Mouse (Mus musculus): ENCODE data around the gene Ccl6. TPM values are rescaled to one million over a fixed set of nuclear protein-coding genes. Genes with fewer than 3 reads are reported as not detected.

The Ccl6 gene
- polyA plus RNA-seq, 1 experiment from 2014 or later, result 5.0 TPM

DNA sequence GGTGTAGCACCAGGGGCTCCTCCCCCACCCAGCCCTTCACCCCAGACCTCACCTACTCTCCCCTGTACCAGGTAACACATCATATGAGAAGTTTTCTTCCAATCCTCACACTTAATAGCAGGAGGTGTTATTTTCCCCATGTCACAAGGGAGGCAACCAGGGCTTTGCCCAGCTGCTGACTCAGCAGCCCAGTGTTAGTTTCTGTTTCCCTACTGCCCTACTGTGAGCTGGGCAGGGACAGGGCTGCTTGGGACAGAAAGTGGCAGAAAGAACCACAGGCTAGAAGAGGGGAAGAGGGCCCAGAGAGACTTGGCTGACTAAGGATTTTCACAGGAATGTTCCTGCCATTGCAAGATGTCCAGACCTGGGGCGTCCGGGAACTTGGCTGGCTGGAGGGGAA lies 52.0 kb downstream of the Ccl6 start:
- 81% methylated on average over 2 of the region's 2 CpGs for WGBS
- H3K9ac ChIP-seq (ENCODE audit: low read depth, low read length), result no peak overlapping the region
- H3K36me3 ChIP-seq (ENCODE audit: control insufficient read depth, insufficient read depth, low read length), result no peaks in the 10 kb centered on the region
- H3K4me1 ChIP-seq (ENCODE audit: control insufficient read depth, insufficient read depth, low read length), result no peaks in the 10 kb centered on the region
- H3K27ac ChIP-seq (replicated peaks; ENCODE audit: low read depth, low read length), result no peak overlapping the region
- ATAC-seq (ENCODE audit: low read depth), result no peak
- no peaks in the 10 kb centered on the region for H3K9me3 ChIP-seq (ENCODE audit: control insufficient read depth, low read length)
- no peak for DNase-seq (ENCODE audit: low spot score)
- no peaks in the 10 kb centered on the region for H3K27me3 ChIP-seq (replicated peaks; ENCODE audit: control insufficient read depth, insufficient read depth, low read length)
- H3K4me2 ChIP-seq (ENCODE audit: low read depth, low read length), result no peak overlapping the region
- no peak overlapping the region for H3K4me3 ChIP-seq (ENCODE audit: low read depth, low read length)

GRCm38 (mm10) chr11:83538705-83539314 lies 54.1 kb downstream of the Ccl6 start:
- DNase-seq (ENCODE audit: low spot score) (no peak), ATAC-seq (ENCODE audit: low read depth) (no peak)
- Histone ChIP-seq H3K27me3 (replicated peaks; ENCODE audit: control insufficient read depth, insufficient read depth, low read length) (no peaks in the 10 kb centered on the region), H3K4me2 (ENCODE audit: low read depth, low read length) (no peak overlapping the region), H3K9me3 (ENCODE audit: control insufficient read depth, low read length) (no peaks in the 10 kb centered on the region), H3K9ac (ENCODE audit: low read depth, low read length) (no peak overlapping the region), H3K27ac (replicated peaks; ENCODE audit: low read depth, low read length) (no peak overlapping the region), H3K36me3 (ENCODE audit: control insufficient read depth, insufficient read depth, low read length) (no peaks in the 10 kb centered on the region), H3K4me3 (ENCODE audit: low read depth, low read length) (no peak overlapping the region), H3K4me1 (ENCODE audit: control insufficient read depth, insufficient read depth, low read length) (peaks cover 10% of the 10 kb centered on the region)
- 68% methylated on average over 3 of the region's 3 CpGs for WGBS

Other genes starting within 250 kb of the Ccl6 start
- gene Rasl10b, start 183.9 kb downstream of the Ccl6 start, polyA plus RNA-seq (2014; fragmentation: Nextera tagmentation; extraction: Ambion mirVana), result 2.3 and 2.9 TPM in 2 replicates
- gene Gas2l2, start 163.6 kb downstream of the Ccl6 start, polyA plus RNA-seq (2014; fragmentation: Nextera tagmentation; extraction: Ambion mirVana), result 0.08 and 0.38 TPM in 2 replicates
- gene 1700020L24Rik, start 155.4 kb downstream of the Ccl6 start, polyA plus RNA-seq (2014; fragmentation: Nextera tagmentation; extraction: Ambion mirVana), result 0.54 and 0.77 TPM in 2 replicates
- 4.3 and 4.7 TPM in 2 replicates for gene Mmp28, start 130.0 kb downstream of the Ccl6 start, polyA plus RNA-seq (2014; fragmentation: Nextera tagmentation; extraction: Ambion mirVana)
- gene Taf15, start 120.0 kb downstream of the Ccl6 start, polyA plus RNA-seq (2014; fragmentation: Nextera tagmentation; extraction: Ambion mirVana), result 7.6 and 9.4 TPM in 2 replicates
- not detected in 2 replicates for gene Heatr9, start 70.9 kb downstream of the Ccl6 start, polyA plus RNA-seq (2014; fragmentation: Nextera tagmentation; extraction: Ambion mirVana)
- 0.87 and 1.4 TPM in 2 replicates for gene Ccl5, start 62.6 kb downstream of the Ccl6 start, polyA plus RNA-seq (2014; fragmentation: Nextera tagmentation; extraction: Ambion mirVana)
- 8.3 and 12.4 TPM in 2 replicates for gene Ccl9, start 14.5 kb downstream of the Ccl6 start, polyA plus RNA-seq (2014; fragmentation: Nextera tagmentation; extraction: Ambion mirVana)
- gene Rpl9-ps1, start 52.5 kb upstream of the Ccl6 start, polyA plus RNA-seq (2014; fragmentation: Nextera tagmentation; extraction: Ambion mirVana), result not detected in 2 replicates
- gene Ccl3, start 56.3 kb upstream of the Ccl6 start, polyA plus RNA-seq (2014; fragmentation: Nextera tagmentation; extraction: Ambion mirVana), result 0.93 and 1.7 TPM in 2 replicates
- 0.34 and 1.0 TPM in 2 replicates for gene Ccl4, start 69.5 kb upstream of the Ccl6 start, polyA plus RNA-seq (2014; fragmentation: Nextera tagmentation; extraction: Ambion mirVana)
- gene Wfdc17, start 110.9 kb upstream of the Ccl6 start, polyA plus RNA-seq (2014; fragmentation: Nextera tagmentation; extraction: Ambion mirVana), result 1.3 and 4.9 TPM in 2 replicates
- gene Wfdc18, start 115.9 kb upstream of the Ccl6 start, polyA plus RNA-seq (2014; fragmentation: Nextera tagmentation; extraction: Ambion mirVana), result 9.5 and 19.0 TPM in 2 replicates
- 1.1 and 1.4 TPM in 2 replicates for gene Wfdc21, start 153.9 kb upstream of the Ccl6 start, polyA plus RNA-seq (2014; fragmentation: Nextera tagmentation; extraction: Ambion mirVana)
- 19.2 and 26.1 TPM in 2 replicates for gene Heatr6, start 160.6 kb upstream of the Ccl6 start, polyA plus RNA-seq (2014; fragmentation: Nextera tagmentation; extraction: Ambion mirVana)

Measured in embryonic facial prominence, embryonic 14.5 days (tissue).